Mouse (Mus musculus) cerebellum, adult 2 months (tissue): Measurements from ENCODE around the gene Aqr.

Source experiments
- CTCF ChIP-seq: fragments of 200-500 bp; IDR thresholded peaks from 2 replicates; pipeline ENCODE4 v1.5.1; 2011; ENCODE audit warnings: low read depth, mild to moderate bottlenecking, control low read depth, low read length, moderate library complexity, borderline replicate concordance; ENCODE audit not compliant: insufficient read depth
- POLR2A ChIP-seq: fragments of 200-500 bp; IDR thresholded peaks from 2 replicates; pipeline ENCODE4 v1.6.1; 2011; ENCODE audit warnings: low read length, control low read depth, borderline replicate concordance; ENCODE audit not compliant: insufficient read depth

DNA sequence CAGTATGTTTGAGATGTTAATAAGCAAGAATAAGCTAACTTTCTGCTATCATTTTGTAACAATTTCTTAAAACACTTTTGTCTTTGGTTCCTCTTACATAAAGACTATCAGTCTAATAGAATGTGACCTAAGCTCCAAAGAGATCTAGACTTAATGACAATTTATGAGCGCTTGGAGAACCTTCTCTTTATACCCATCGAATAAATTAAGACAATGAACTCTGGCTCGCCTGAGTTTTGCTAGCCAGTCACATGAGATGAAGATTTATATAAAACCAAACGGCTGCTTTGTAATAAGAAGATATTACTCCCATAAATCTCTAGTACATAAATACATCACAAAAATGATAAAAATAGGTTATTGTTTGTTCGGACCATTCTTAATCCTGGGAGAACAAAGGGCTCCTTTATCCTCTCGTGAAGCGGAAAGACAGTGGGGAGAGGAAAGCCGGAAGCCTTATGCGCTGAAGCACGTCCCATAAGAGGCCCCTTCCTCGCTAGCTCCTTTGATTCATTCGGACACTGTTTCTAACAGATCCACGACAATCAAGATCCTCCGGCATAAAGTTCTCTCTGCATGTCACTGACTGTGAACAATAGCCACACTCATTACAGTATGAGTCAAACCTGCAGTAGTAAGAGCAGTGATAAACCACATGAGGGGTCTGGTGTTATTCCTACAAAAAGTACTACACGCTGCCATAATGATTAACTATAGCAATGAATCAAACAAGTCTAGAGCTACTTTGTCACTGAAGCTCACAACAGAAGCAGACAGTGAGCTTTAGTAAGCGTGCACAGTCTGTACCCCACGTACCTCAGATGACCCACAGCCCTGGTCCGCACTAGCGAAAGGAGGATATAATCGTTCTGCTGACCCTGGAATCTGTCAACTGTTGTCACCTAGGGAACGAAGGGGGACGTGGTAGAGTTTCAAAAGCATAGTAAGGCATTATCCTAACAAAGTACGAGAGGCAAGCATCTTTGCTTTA lies 79.2 kb downstream of the Aqr start:
- no peak for TF ChIP-seq POLR2A
- no peak for TF ChIP-seq CTCF
